Mouse (Mus musculus) c-Kit-positive CD71-negative TER-119-negative erythroid progenitor cells, embryonic 14.5 days (primary cell): ENCODE measurements around the gene Zfp691.

Experiments used
- DNase-seq: peaks from one replicate; pipeline ENCODE4 v3.0.0-alpha.2; 2013; ENCODE audit warnings: low read depth

Gene Zfp691

DNA sequence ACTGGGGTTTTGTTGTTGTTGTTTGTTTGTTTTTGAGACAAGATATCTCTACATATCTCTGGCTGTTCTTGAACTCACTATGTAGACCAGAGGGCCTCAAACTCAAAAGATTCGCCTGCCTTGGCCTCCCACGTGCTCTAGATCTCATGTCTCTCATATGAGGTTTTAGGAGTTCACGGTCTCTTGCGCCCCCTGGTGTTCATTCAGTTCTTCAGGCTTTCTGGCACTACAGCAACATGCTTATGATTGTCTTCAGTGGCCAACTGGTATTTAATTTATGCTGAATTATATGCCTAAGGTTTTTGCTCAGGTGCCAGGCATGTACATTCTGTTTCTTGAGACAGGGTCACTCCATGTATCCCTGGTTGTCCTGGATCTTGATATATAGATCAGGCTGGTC is 6.3 kb downstream of the Zfp691 start:
- DNase-seq, result peak; percentile 92

DNA sequence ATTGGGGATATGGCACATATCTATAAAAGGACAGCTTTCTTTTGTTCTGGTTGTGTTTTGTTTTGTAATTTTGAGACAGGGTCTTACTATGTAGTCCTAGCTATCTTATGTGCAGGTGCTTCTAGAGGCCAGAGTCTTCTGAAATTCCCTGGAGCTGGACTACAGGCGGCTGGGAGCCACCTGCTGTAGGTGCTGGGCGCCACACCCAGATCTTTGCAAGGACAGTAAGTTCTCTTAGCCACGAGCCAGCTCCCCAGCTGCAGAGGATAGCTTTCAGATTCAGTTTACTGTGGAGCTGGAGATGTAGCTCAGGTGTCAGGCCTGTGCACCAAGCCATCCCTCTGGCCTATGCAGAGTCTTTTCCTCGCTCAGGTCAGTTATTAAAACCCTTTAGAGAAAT is 6.9 kb downstream of the Zfp691 start:
- no peak for DNase-seq

DNA sequence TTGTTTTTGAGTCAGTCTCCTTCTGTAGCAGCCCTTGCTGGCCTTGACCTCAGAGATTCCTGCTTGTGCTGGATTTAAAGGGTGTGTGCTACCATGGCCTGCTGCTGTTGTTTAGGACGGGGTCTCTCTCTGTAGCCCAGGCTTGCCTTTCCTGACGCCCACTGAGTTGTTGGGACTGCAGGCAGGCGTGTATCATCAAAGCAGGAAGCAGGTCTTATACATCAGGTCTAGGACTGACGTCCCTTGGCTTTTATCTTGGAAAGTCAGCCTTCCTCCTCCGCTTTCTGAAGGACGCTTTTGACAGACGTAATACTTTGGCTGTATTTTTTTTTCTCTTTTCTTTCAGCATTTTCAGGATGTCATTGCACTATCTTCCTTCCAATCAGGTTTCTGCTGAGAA is 8.1 kb downstream of the Zfp691 start:
- DNase-seq, result no peak

DNA sequence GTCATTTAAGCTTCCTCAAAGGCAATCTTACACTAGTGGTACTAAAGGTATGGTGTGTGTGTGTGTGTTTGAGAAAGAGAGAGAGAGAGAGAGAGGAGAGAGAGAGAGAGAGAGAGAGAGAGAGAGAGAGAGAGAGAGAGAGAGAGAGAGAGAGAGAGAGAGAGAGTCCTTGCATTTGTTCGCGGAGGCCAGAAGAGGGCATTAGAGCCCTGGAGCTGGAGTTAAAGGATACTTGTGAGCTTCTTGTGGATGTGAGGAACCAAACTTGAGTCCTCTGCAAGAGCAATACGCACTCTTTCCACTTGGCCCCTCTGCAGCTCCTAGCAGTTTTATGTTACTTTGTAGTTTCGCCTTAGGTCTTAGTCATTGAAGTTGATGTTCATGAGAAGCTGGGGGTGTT is 11.0 kb downstream of the Zfp691 start:
- DNase-seq, result no peak

DNA sequence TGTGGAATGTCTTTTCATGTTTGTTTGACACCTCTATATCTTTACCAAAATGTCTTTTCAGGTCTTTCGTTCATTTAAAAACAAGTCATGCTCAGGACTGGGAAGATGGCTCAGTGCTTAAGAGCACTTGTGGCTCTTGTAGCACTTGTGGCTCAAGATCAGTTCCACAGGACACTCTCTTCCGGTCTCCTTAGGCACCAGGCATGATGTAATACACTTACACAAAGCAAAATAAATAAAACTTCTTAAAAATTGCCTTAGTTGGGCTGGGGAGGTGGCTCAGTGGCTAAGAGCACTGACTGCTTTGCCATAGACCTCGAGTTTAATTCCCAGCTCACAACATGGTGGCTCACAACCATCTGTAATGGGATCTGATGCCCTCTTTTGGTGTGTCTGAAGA is 12.6 kb downstream of the Zfp691 start:
- DNase-seq, result no peak

DNA sequence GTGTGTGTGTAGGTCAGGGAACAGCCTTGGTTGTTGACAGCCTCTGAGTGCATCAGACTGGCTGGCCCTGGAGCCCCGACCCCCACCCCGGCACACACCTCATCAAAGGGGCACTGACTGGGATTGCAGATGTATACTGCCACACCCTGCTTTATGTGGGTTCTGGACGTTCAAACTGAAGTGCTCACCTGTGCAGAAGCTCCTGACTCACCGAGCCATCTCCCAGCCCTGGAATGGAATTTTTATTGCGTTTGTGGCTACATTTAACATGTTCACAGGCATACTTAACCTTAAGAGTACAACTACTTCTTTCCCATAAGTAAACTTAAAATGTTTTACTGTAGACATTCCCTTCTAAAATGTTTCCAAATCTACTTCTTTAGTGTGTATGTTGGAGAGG is 16.1 kb downstream of the Zfp691 start:
- DNase-seq, result no peak

DNA sequence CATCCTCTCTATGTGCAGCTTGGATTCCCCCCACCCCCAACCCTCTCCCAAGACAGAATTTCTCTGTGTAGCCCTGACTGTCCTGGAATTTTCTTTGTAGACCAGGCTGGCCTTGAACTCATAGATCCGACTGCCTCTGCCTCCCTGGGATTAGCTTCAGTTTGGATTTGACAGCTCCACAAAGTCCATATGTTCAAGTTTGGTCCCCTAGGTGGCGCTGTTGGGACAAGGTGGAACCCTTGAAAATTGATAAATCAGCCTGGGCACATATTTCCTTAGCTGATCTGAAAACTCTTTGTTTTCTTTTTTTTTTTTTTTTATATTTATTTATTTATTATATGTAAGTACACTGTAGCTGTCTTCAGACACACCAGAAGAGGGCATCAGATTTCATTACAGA is 16.8 kb downstream of the Zfp691 start:
- DNase-seq, result peak; percentile 68

DNA sequence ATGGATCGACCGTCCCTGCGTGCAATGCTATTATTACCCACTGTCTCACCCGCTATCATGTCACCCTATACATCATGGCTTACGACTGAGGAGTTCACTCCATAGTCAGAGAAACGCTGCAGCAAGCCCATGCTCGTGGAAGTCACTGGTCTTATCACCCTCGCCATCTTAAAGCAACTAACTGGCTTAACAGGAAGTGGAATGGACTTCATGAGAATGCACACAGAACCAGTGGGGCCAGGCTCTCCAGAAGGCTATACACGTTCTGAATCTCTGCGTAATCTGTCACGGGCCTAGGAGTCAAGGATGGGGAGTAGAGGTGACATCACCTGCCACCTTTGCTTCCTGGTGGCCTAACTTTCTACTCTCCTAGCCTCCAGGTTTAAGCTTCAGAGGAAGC is 25.3 kb downstream of the Zfp691 start:
- no peak for DNase-seq

DNA sequence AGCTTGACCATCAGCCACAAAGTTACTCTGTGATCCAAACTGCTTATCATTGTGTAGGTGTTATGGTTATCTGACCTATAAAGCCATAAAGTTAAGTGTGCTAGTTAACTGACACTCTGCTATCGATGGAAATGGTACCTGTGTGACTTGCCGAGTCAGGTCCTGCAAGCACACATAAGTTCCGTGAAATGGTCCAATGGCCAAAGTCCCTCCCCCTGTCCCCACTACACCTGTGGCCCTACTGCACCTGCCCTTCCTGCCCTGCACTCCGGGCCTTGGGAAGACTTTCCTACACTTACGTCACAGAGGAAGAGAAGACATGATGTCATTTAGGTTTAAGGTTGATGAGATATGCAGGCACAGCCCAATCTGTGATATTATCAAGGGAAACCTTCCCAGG is 26.6 kb downstream of the Zfp691 start:
- no peak for DNase-seq

DNA sequence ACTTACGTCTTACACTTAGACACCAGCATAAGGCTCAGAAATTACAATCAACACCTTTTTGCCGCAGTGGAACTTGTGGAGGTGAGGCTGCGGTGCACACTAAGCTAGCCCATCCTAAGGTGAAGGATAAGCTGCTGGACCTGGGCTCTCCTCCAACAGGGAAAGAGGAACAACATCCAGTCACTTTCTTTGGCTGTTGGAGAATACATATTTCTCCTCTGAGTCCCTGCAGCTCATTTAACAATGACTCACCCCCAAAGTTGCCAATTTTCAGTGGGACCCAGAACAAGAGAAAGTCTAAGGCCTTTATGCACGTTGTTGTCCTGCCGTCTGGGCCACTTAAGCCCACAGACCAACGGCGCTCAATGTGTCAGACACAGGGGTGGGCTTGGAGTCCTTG is 27.2 kb downstream of the Zfp691 start:
- DNase-seq, result no peak

DNA sequence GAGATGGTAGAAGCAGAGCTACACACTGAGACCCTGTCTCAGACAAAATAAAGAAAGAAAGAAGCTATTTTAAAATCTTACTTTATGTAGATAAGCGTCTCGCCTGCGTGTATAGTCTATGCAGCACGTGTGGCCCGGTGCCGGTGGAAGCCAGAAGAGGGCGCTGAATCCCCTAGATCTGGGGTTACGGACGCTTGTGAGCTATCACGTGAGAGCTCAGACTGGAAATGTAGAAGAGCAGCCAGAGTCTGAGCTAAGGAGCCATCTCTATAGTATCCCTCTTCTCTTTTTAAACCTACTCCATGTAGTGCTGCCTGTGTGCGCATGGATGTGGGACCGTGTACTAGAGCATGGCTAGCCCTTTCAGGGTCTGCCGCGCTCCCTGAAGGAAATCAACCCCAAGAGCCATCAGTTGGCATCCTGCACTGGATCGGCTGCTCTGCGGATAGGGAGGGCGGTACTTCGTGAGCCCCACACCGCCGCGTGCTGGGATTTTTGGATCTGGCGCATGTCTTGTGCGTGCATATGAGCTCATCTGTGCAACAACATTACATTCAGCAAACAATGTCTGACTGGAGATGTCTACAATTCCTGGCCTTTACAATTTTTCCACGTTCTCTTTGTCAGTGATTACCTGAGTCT is 31.6 kb downstream of the Zfp691 start:
- DNase-seq, result peak; percentile 74

DNA sequence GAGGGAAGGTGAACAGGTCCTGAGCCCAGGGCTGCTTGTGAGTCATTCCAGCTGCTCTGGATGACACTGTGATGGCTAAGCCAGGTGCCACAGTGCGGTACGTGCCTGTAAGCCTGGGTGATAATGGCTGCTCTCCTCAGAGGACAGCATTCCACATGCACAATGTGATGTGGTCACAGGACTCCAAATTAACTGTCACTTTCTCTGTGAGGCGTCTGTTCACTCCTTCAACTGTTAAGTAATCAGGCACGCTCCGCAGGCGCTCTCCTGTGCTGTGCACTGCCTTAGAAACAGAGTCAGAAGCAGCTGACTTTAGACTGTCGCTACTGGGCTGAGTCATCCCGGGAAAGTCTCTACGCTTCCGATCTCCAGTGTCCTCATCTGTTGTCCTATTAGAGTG is 32.8 kb downstream of the Zfp691 start:
- no peak for DNase-seq

DNA sequence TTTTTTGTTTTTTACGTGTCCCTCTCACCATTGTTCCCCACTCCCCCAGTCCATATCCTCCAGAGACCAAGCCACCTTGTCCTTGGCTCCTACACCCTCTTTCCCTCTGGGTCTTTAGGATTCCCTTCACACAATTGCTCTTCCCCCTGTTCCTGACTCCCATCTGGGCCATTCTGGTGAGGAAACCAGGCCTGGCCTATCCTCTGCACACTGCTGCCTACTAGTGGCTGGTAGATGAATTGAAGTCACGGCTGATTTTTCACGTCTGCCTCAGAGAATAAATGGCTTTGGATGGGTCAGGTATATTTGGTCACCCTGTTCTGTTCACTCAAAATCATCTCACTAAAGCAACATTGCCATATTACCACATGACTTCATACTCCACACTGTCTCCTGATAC is 33.9 kb downstream of the Zfp691 start:
- no peak for DNase-seq

DNA sequence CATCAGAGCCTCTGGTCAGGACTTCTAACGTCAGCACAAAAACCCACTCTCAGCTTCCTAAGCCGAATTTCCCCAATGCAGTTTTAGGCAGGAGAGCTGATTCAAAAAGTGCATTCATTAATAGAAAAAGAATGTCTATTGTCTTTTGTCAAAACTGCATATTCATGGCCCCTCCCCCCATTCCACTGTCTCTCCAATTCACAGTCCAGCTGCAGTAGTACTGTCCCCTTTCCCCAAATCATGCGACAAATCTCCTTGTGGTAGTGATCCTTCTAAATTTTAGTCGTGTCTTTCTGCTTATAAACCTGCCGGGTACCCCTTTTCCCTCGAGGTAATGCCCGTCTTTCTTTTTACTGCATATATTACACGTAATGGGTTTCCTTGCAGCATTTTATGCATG is 35.2 kb downstream of the Zfp691 start:
- DNase-seq, result no peak

DNA sequence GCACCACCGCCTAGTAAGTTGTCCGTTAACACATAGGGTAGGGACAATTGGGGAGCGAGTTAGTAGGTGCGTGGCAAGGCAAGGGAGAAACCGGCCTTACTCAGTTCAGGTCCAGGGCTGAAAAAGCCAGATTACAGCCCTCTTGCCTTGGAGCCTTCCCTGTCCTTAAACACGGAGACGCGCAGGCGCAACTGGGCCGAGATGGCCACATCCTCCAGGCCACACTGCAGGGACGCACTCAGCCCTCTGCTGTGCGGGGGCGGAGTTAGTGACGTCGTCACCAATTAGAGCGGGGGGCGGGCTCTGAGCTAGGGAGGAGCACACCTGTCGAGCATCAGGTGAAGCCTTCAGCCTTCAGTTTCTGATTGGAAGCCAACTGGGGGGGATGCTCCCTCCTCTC is 35.8 kb downstream of the Zfp691 start:
- no peak for DNase-seq

DNA sequence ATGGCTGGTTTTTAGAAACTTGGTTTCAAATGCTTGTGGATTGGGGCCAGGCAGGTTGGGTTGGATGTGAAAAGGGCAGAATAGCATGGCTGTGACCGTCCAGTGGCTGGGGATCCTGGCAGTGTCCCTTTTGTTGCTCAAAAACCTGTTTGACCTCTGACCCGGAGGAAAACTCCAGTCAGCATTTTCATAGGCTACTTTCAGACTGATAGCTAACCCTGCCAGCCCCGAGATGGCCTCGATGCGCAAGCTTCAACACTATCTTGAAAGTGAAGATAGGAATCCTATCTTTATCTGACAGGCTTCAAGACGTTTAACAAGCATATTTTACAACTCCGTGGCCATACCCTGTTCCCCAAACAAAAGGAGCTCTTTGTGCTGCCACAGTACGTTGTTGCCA is 36.7 kb downstream of the Zfp691 start:
- DNase-seq, result no peak

DNA sequence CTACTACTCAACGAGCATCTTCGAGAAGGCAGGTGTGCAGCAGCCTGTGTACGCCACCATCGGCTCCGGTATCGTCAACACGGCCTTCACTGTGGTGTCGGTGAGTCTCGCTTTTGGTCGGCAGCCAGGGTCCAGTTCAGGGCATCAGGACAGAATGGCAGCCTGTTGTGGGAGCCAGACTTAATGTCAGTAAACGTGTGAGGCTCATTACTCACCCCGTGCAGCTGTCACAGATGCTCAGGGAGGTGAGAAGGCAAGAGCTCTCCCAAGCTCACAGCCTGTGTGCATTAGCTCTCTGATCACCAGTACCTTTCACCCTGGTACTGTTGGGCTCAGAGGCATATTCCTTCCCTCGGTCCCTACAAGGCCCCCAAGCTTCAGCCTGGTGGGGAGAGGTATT is 40.1 kb downstream of the Zfp691 start:
- no peak for DNase-seq

DNA sequence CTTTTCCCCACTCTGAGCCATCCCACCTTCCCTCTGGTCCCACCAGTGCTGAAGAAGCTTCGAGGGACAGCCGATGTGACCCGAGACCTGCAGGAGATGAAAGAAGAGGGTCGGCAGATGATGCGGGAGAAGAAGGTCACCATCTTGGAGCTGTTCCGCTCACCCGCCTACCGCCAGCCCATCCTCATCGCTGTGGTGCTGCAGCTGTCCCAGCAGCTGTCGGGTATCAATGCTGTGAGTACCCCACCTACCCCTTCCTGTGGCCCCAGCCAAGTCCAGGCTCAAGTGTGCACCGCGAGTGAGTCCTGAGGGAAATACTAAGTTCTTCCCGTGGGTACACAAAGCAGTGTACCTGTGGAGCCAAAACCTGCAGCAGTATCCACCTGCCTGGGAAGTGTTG is 40.7 kb downstream of the Zfp691 start:
- no peak for DNase-seq

DNA sequence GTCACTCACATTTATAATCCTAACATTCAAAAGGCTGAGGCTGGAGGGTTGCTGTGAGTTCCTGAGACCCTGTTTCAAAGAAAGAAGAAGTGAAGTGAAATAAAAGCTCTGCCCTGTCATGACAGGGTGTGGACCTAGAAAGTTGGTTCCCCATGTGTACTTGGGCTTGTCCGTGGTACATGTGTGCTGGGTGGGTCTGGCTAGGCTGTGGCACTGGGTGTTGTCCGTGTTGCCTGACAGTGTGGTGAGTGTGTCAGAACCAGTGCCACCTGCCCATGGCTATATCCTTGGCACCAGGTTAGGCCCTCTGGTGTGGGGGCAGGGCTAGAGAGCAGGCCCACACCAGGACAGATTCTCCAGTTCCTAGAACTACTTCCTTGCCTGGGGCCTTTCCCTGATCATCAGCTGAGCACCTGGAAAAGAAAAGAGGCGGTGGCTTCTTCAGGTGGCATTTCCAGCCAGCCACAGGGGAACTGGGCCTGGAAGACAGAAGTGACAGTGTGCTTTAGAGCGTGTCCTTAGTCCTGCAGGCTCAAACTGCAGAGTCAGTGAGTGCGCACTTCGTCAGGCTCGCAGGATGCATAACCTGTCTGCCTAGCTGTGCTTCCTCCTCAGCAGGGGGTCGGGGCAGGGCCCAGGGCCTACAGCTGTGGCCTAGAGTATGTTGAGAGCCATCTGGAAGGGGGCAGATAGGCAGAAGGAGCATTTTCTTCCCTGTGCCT is 42.6 kb downstream of the Zfp691 start:
- DNase-seq, result no peak

DNA sequence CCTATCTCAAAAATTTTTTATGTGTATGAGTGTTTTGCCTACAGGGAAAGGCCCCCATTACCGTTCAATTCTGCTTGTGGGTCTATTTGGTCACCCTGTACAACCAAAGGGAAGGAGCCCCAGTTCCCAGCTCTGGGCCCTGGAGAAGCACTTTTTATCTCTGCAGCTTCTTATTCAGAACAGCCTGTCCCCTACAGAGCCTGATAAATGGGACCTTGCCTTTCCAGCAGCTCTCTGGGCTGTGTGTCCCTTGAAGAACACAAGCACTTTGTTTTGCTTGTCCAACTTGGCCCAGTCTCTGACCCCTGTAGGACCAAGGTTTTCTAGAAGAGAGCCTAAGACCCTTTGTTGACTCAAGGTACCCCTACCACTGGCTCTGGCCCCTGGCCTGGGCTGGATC is 44.9 kb downstream of the Zfp691 start:
- no peak for DNase-seq

DNA sequence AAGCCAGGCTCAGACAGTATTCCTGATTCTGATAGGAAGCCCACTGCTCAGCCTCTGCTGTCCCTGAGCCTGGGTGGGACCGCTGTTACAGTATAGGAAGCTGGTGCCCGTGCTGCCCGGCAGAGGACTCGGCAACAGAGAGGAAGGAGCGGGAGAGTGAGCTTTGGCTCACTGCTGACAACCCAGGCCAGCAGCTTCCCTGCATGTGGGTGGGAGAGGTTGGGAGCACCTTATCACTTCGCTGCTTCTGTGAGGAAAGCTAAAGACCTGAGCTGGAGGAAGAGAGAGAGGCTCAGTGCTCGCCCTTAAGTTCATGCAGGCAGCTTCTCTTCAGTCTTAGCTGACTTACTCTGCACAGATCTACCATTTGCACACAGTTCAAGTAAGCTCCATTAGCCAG is 45.4 kb downstream of the Zfp691 start:
- no peak for DNase-seq

DNA sequence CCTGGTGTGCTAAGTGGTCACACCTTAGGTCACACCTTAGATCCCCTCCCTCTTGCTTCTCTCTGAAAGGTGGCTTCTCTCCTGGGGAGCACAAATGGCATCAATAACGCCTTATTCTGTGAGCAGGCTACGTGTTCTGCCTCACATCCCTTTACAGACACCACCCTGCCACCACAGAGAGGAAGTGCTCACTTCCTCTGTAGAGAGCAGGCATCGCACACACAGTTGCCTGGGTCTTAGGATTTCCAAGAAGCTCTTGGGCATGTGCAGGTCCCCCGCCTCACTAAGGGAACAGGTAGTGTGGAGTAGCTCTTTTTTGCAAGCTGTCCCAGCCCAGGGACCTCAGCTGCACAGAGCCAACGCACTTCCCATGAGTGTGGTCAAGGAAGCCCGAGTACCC is 46.8 kb downstream of the Zfp691 start:
- DNase-seq, result peak; percentile 49

DNA sequence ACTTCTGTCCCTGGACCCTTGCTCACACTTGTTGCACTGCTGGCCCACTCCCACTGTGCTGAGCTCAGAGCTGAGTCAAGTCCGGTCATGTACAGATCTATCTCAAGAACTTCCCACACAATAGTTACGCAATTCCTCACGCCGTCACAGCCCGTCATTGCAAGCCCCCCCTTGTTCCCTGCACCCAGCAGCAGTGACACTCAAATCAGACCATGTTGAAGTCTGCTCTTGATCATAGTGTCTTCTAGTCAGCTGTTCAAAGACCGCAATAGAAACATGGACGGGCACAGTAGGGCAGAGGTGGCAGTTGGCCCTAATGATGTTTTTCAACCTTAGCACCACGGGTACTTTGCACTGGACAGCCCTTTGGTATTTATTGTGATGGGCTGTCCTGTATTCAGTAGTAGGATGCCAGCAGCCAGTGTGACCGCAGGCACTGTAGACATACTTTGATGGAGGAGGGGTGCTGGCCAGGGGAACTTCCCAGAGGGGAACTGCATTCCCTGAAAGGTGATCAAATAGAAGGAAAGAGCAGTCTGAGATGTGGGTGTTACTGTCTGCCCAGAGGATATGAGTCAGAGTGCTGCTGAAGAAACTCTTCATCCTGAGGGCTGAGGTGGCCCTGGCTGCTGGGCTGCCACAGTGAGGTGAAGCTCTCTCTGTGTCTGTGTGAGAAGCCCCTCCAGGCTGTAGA is 48.3 kb downstream of the Zfp691 start:
- DNase-seq, result no peak
